Mouse (Mus musculus): Measurements from ENCODE around the gene Mical2.

Mical2 gene

GRCm38 (mm10) chr7:112318306-112318705 lies 92.7 kb downstream of the Mical2 start:
- no peak for DNase-seq (ENCODE audit: low spot score)

- peak; percentile 62 for DNase-seq (ENCODE audit: low spot score)
Observed at GRCm38 (mm10) chr7:112319419-112319818, 93.8 kb downstream of the Mical2 start.

- no peak for DNase-seq (ENCODE audit: low spot score)
Observed at GRCm38 (mm10) chr7:112320052-112320730, 94.5 kb downstream of the Mical2 start.

GRCm38 (mm10) chr7:112321798-112322794 lies 96.4 kb downstream of the Mical2 start:
- no peak for DNase-seq (ENCODE audit: low spot score)

GRCm38 (mm10) chr7:112324577-112324976 lies 98.9 kb downstream of the Mical2 start:
- no peak for DNase-seq (ENCODE audit: low spot score)

- no peak for DNase-seq (ENCODE audit: low spot score)
Observed at GRCm38 (mm10) chr7:112326852-112327251, 101.2 kb downstream of the Mical2 start.

- no peak for DNase-seq (ENCODE audit: low spot score)
Observed at GRCm38 (mm10) chr7:112328969-112329368, 103.3 kb downstream of the Mical2 start.

GRCm38 (mm10) chr7:112329496-112329895 lies 103.8 kb downstream of the Mical2 start:
- DNase-seq (ENCODE audit: low spot score) = no peak

- no peak for DNase-seq (ENCODE audit: low spot score)
Observed at GRCm38 (mm10) chr7:112330935-112331334, 105.3 kb downstream of the Mical2 start.

GRCm38 (mm10) chr7:112331804-112332203 lies 106.1 kb downstream of the Mical2 start:
- no peak for DNase-seq (ENCODE audit: low spot score)

GRCm38 (mm10) chr7:112332426-112332825 lies 106.8 kb downstream of the Mical2 start:
- no peak for DNase-seq (ENCODE audit: low spot score)

- no peak for DNase-seq (ENCODE audit: low spot score)
Observed at GRCm38 (mm10) chr7:112333404-112333803, 107.7 kb downstream of the Mical2 start.

- peak; percentile 53 for DNase-seq (ENCODE audit: low spot score)
Observed at GRCm38 (mm10) chr7:112336213-112336631, 110.6 kb downstream of the Mical2 start.

- DNase-seq (ENCODE audit: low spot score) = no peak
Observed at GRCm38 (mm10) chr7:112336769-112337168, 111.1 kb downstream of the Mical2 start.

GRCm38 (mm10) chr7:112337736-112338135 lies 112.1 kb downstream of the Mical2 start:
- no peak for DNase-seq (ENCODE audit: low spot score)

- no peak for DNase-seq (ENCODE audit: low spot score)
Observed at GRCm38 (mm10) chr7:112341052-112341451, 115.4 kb downstream of the Mical2 start.

GRCm38 (mm10) chr7:112345687-112346086 lies 120.0 kb downstream of the Mical2 start:
- DNase-seq (ENCODE audit: low spot score) = no peak

GRCm38 (mm10) chr7:112351541-112351940 lies 125.9 kb downstream of the Mical2 start:
- no peak for DNase-seq (ENCODE audit: low spot score)

GRCm38 (mm10) chr7:112352005-112352404 lies 126.3 kb downstream of the Mical2 start:
- DNase-seq (ENCODE audit: low spot score) = no peak

- DNase-seq (ENCODE audit: low spot score) = no peak
Observed at GRCm38 (mm10) chr7:112353011-112353410, 127.4 kb downstream of the Mical2 start.

GRCm38 (mm10) chr7:112353939-112354338 lies 128.3 kb downstream of the Mical2 start:
- DNase-seq (ENCODE audit: low spot score) = no peak

GRCm38 (mm10) chr7:112354503-112354951 lies 128.9 kb downstream of the Mical2 start:
- peak; percentile 70 for DNase-seq (ENCODE audit: low spot score)

GRCm38 (mm10) chr7:112359594-112359993 lies 133.9 kb downstream of the Mical2 start:
- DNase-seq (ENCODE audit: low spot score) = no peak

Data from testis, postnatal 10 days (tissue).